Mouse (Mus musculus): ENCODE results near the gene Kazald1.
A peak's percentile ranks its signal among the peaks of the same experiment; 100 is the strongest.

DNA sequence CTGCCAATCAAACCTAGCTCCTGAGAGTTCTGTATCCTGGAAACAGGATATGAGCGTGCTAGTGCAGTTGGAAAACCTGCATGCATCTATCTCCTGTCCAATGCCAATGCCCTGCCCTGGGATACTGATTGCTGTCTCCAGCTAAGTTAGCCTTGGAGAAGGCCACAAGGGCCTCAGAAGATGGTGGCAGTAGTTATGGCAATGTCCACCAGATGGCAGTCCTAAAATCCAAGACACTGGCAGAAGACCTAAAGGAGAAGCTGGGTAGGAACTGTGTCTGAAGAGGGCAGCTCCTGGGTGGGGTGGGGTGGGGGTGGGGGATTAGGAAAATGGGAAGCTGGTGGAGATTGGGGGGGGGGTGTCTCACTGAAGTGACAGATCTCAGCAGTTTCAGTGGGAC, 41.8 kb downstream of the Kazald1 start:
- TF ChIP-seq CTCF (IDR thresholded peaks at IDR 0.05) (peak; percentile 77), EP300 (IDR thresholded peaks at IDR 0.05) (no peak)
